9 mouse cellular contexts compared by ENCODE assay signal in the genomic region with DNA sequence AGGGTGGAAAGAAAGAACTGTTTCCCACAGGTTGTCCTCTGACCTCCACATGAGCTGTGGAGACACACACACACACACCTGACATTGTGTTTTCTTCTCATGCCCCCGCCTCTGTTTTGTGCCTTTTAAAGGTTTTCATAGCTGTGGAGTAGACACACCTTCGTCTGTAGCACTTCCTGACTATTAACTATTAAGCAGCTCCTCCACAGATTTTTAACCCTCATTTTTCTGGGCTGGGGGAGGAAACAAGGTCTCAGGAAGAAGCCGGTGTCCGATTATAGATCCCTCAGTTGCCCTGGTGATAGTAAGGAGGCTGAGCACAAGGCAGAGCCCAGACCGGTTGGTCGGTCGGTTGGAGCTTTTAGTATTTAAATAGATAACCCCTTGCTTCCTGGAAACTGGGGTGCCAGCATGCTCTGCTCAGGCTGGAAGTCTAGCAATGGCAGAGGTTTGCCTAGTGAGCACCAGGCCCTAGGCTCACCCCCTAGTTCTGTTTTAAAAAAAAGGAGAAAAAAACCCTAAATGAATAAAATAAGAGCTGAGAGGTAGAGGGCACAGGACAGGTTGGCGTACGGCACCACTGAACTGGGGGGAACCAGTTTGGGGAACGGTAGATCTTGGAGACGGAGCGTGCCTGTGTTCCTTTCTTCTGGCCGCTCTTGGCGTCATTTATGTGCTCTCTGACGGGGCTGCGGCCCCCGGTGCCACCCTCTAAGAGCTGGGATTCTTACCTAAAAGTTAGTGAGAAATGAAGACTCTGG. TPM values are rescaled to one million over a fixed set of nuclear protein-coding genes. Genes with fewer than 3 reads are reported as not detected.
A peak's percentile ranks its signal among the peaks of the same experiment; 100 is the strongest.
DNase-seq lines count a peak whose midpoint lies in the region; ATAC-seq and TF ChIP-seq lines count a peak whose summit lies in the region.
"Had no signal": no experiment of that assay in that cellular context is flagged by ENCODE, and none has a peak within 500 bp of the region (broad histone marks: within the 10 kb centered on the region; RNA-seq: fewer than 3 reads in every experiment).

No protein-coding gene starts in this region.

- TF ChIP-seq CTCF in CH12.LX (conservative IDR thresholded peaks at IDR 0.05 in 1 of 2, IDR thresholded peaks at IDR 0.05 in 1 of 2; ENCODE audit: low read depth in 2 of 2, low read length in 2 of 2), result no peak

- no peak for DNase-seq in heart, embryonic 10.5 days (ENCODE audit: low spot score)
- DNase-seq in heart, postnatal 25 days (ENCODE audit: low spot score), result no peak
- no peak for DNase-seq in CH12.LX (ENCODE audit: extremely low read depth)
- DNase-seq in limb, embryonic 11.5 days (ENCODE audit: low spot score), result no peak
- DNase-seq in right cerebral cortex, postnatal 14 days, result no peak
- DNase-seq in kidney, postnatal 14 days, result no peak

- in situ Hi-C loops in CH12.LX (cut with MboI; ENCODE audit: low pct_ligation_motif_present, low pct_unique_long_range_greater_than_20kb, low sequenced_read_pairs), result no loop called here

- WGBS in heart, embryonic 10.5 days, result 4% methylated on average over 17 of the region's 17 CpGs
- under 1% methylated on average over 17 of the region's 17 CpGs for WGBS in embryonic facial prominence, embryonic 15.5 days
- 4% methylated on average over 17 of the region's 17 CpGs for WGBS in limb, embryonic 11.5 days
- 4% methylated on average over 17 of the region's 17 CpGs for WGBS in neural tube, embryonic 12.5 days

- peaks cover 6% of the 10 kb centered on the region for H3K36me3 ChIP-seq in heart, embryonic 10.5 days
- peaks cover 8 to 59% of the 10 kb centered on the region in 2 experiments for H3K36me3 ChIP-seq in CH12.LX (replicated peaks in 1 of 2; ENCODE audit: control insufficient read depth in 1 of 2, insufficient read depth in 1 of 2, low read length in 1 of 2)
- H3K36me3 ChIP-seq in embryonic facial prominence, embryonic 15.5 days, result peaks cover 16% of the 10 kb centered on the region
- H3K36me3 ChIP-seq in limb, embryonic 11.5 days (ENCODE audit: control insufficient read depth, insufficient read depth, low read length), result peaks cover 1% of the 10 kb centered on the region; the same call in 1 of the 2 replicates
- H3K36me3 ChIP-seq in neural tube, embryonic 12.5 days, result peaks cover 12% of the 10 kb centered on the region

- no peak; the same call in 1 of the 2 replicates for ATAC-seq in embryonic facial prominence, embryonic 15.5 days (ENCODE audit: insufficient number of reproducible peaks, low FRiP score, low TSS enrichment, low read depth)
- ATAC-seq in limb, embryonic 11.5 days (ENCODE audit: insufficient number of reproducible peaks, low FRiP score, low TSS enrichment, low read depth), result no peak
- peak; percentile 37 for ATAC-seq in neural tube, embryonic 12.5 days (ENCODE audit: low FRiP score, low read depth)

- H3K27me3 ChIP-seq in heart, embryonic 10.5 days (ENCODE audit: insufficient read depth, poor library complexity, severe bottlenecking), result no peaks in the 10 kb centered on the region
- no peaks in the 10 kb centered on the region for H3K27me3 ChIP-seq in CH12.LX (replicated peaks)
- H3K27me3 ChIP-seq in embryonic facial prominence, embryonic 15.5 days, result no peaks in the 10 kb centered on the region
- H3K27me3 ChIP-seq in limb, embryonic 11.5 days (ENCODE audit: control insufficient read depth, insufficient read depth, low read length), result no peaks in the 10 kb centered on the region
- H3K27me3 ChIP-seq in neural tube, embryonic 12.5 days (replicated peaks), result no peaks in the 10 kb centered on the region
- H3K27me3 ChIP-seq: Patski had no signal

- H3K4me1 ChIP-seq in heart, embryonic 10.5 days, result peaks cover 53% of the 10 kb centered on the region
- peaks cover 8 to 51% of the 10 kb centered on the region in 2 experiments for H3K4me1 ChIP-seq in CH12.LX (ENCODE audit: control insufficient read depth in 1 of 2, insufficient read depth in 2 of 2)
- H3K4me1 ChIP-seq in embryonic facial prominence, embryonic 15.5 days, result peaks cover 32% of the 10 kb centered on the region
- H3K4me1 ChIP-seq in limb, embryonic 11.5 days (ENCODE audit: control insufficient read depth, insufficient read depth, low read length), result peaks cover 9% of the 10 kb centered on the region
- H3K4me1 ChIP-seq in neural tube, embryonic 12.5 days, result peaks cover 32% of the 10 kb centered on the region

- no peak; the same call in 1 of the 2 replicates for TF ChIP-seq POLR2A in CH12.LX (IDR thresholded peaks at IDR 0.05; ENCODE audit: low read depth, low read length)

- TF ChIP-seq EP300 in CH12.LX (IDR thresholded peaks at IDR 0.05; ENCODE audit: low read length), result no peak

- no peaks in the 10 kb centered on the region for H3K9me3 ChIP-seq in heart, embryonic 10.5 days
- peaks cover 4% of the 10 kb centered on the region for H3K9me3 ChIP-seq in CH12.LX (replicated peaks; ENCODE audit: low read length)
- H3K9me3 ChIP-seq in embryonic facial prominence, embryonic 15.5 days (replicated peaks), result 0 out of 2 replicates have a peak, but pooled peaks cover under 1% of the 10 kb centered on the region
- no peaks in the 10 kb centered on the region for H3K9me3 ChIP-seq in limb, embryonic 11.5 days (ENCODE audit: control insufficient read depth, low read length)
- peaks cover under 1% of the 10 kb centered on the region; the same call in 1 of the 2 replicates for H3K9me3 ChIP-seq in neural tube, embryonic 12.5 days

- intact Hi-C loops in heart, postnatal 25 days (cut with DNase I), result loop anchor here (5.0 kb wide), 1 partner anchor 57 kb away; no protein-coding TSS in a partner anchor

- no peak for TF ChIP-seq RAD21 in CH12.LX (IDR thresholded peaks at IDR 0.05; ENCODE audit: low read depth, low read length)

- peak overlapping the region; percentile 83 for H3K4me3 ChIP-seq in heart, embryonic 10.5 days
- H3K4me3 ChIP-seq in CH12.LX (replicated peaks in 1 of 3; ENCODE audit: low read depth in 2 of 3, low read length in 2 of 3, poor library complexity in 1 of 3), result peak overlapping the region; percentile 72 to 83 (median 83)
- H3K4me3 ChIP-seq in embryonic facial prominence, embryonic 15.5 days (replicated peaks), result peak overlapping the region; percentile 76
- peak overlapping the region; percentile 62 for H3K4me3 ChIP-seq in limb, embryonic 11.5 days (ENCODE audit: low read depth, low read length)
- H3K4me3 ChIP-seq in neural tube, embryonic 12.5 days, result peak overlapping the region; percentile 49

- H3K27ac ChIP-seq in heart, embryonic 10.5 days, result peak overlapping the region; percentile 99
- H3K27ac ChIP-seq in CH12.LX (ENCODE audit: insufficient read depth, low read depth), result peak overlapping the region; percentile 35; the same call in 1 of the 2 replicates
- peak overlapping the region; percentile 99 for H3K27ac ChIP-seq in embryonic facial prominence, embryonic 15.5 days (replicated peaks)
- peak overlapping the region; percentile 94 for H3K27ac ChIP-seq in limb, embryonic 11.5 days (replicated peaks; ENCODE audit: low read depth, low read length)
- H3K27ac ChIP-seq in neural tube, embryonic 12.5 days, result peak overlapping the region; percentile 80

- H3K79me2 ChIP-seq in CH12.LX (replicated peaks; ENCODE audit: control insufficient read depth, extremely low read depth, insufficient read depth, poor library complexity, severe bottlenecking), result peaks cover 38% of the 10 kb centered on the region

- peak overlapping the region; percentile 88 for H3K4me2 ChIP-seq in CH12.LX (ENCODE audit: insufficient read depth, low read depth, poor library complexity, severe bottlenecking)
- peak overlapping the region; percentile 66 for H3K4me2 ChIP-seq in embryonic facial prominence, embryonic 15.5 days (replicated peaks)
- peak overlapping the region; percentile 71 for H3K4me2 ChIP-seq in limb, embryonic 11.5 days (ENCODE audit: low read depth, severe bottlenecking)
- peak overlapping the region; percentile 79 for H3K4me2 ChIP-seq in neural tube, embryonic 12.5 days (replicated peaks)

- peak overlapping the region; percentile 89 for H3K9ac ChIP-seq in CH12.LX (ENCODE audit: insufficient read depth, low read depth)
- peak overlapping the region; percentile 78 for H3K9ac ChIP-seq in embryonic facial prominence, embryonic 15.5 days
- H3K9ac ChIP-seq in limb, embryonic 11.5 days (ENCODE audit: low read length), result peak overlapping the region; percentile 64
- H3K9ac ChIP-seq in neural tube, embryonic 12.5 days, result peak overlapping the region; percentile 72

- dilution Hi-C loops in CH12.LX (cut with MboI; ENCODE audit: extremely low pct_ligation_motif_present, extremely low pct_unique_long_range_greater_than_20kb, low sequenced_read_pairs), result no loop called here

TF ChIP-seq in CH12.LX, 34 proteins besides CTCF, POLR2A, EP300 and RAD21:
- TF ChIP-seq MAX (IDR thresholded peaks at IDR 0.05; ENCODE audit: low read length) (no peak), MAZ (IDR thresholded peaks at IDR 0.05; ENCODE audit: low read depth, low read length) (no peak), SMC3 (IDR thresholded peaks at IDR 0.05; ENCODE audit: low read depth, low read length) (no peak), ZKSCAN1 (IDR thresholded peaks at IDR 0.05; ENCODE audit: borderline replicate concordance, low read depth, low read length) (no peak), ETS1 (conservative IDR thresholded peaks at IDR 0.05; ENCODE audit: low read depth, low read length) (no peak)

RNA-seq across cellular contexts. Expression of a gene that starts 38.1 kb away (rescaled TPM):
- 136 and 146 TPM in 2 replicates for polyA plus RNA-seq in heart, embryonic 10.5 days (2016; fragmentation: Nextera tagmentation; extraction: Ambion mirVana)
- total RNA-seq in heart, postnatal 25 days (2021), result 10 to 100 TPM; 90.4 to 91.5 TPM
- total RNA-seq in CH12.LX (2012; rRNA removed) (67.2 and 71.6 TPM in 2 replicates), CH12.LX (2014; rRNA removed) (111 and 122 TPM in 2 replicates)
- 78.5 and 97.7 TPM in 2 replicates for polyA plus RNA-seq in CH12.LX (2012; ENCODE audit: insufficient read length, low read depth)
- polyA plus RNA-seq in embryonic facial prominence, embryonic 15.5 days (2015; fragmentation: Nextera tagmentation; extraction: Ambion mirVana), result 132 and 138 TPM in 2 replicates
- 156 and 158 TPM in 2 replicates for polyA plus RNA-seq in limb, embryonic 11.5 days (2014; fragmentation: Nextera tagmentation; extraction: Ambion mirVana)
- 151 and 160 TPM in 2 replicates for polyA plus RNA-seq in neural tube, embryonic 12.5 days (2016; fragmentation: Nextera tagmentation; extraction: Ambion mirVana)

Comparison
In these comparisons a context has a peak if more than half of its experiments do, and no peak if none do; other contexts are left out.
1. H3K27ac ChIP-seq: peak in every context shown above with its lines; median percentile 99 in heart, embryonic 10.5 days; 99 in embryonic facial prominence, embryonic 15.5 days; 94 in limb, embryonic 11.5 days; 80 in neural tube, embryonic 12.5 days; 35 in CH12.LX.